Mouse (Mus musculus) MEL (cell line): Measurements from ENCODE around the gene Kif5c.

ENCODE experiments used
- BHLHE40 ChIP-seq: IDR thresholded peaks from 2 replicates; pipeline ENCODE4 v1.6.1; 2012; ENCODE audit warnings: low read depth, mild to moderate bottlenecking, inconsistent platforms, low read length, improper control_type of control experiment, borderline replicate concordance
- CTCF ChIP-seq, 3 experiments: IDR thresholded peaks in 2 of 3; conservative IDR thresholded peaks in 1 of 3; 2 replicates each; pipeline ENCODE4 v1.5.1; 2011 to 2012; ENCODE audit warnings: low read length in 3 of 3, low read depth in 2 of 3, mild to moderate bottlenecking in 2 of 3, improper control_type of control experiment in 1 of 3, inconsistent platforms in 1 of 3, mixed read lengths in 1 of 3, moderate library complexity in 1 of 3; ENCODE audit not compliant: control insufficient read depth in 1 of 3, insufficient read depth in 1 of 3, poor library complexity in 1 of 3, severe bottlenecking in 1 of 3
- EP300 ChIP-seq, 2 experiments: IDR thresholded peaks; 2 replicates each; pipeline ENCODE4 v1.6.1; 2011; ENCODE audit warnings: improper control_type of control experiment in 2 of 2, low read length in 2 of 2, low read depth in 1 of 2, mild to moderate bottlenecking in 1 of 2
- ETS1 ChIP-seq: IDR thresholded peaks from 2 replicates; pipeline ENCODE4 v1.6.1; 2012; ENCODE audit warnings: low read depth, mild to moderate bottlenecking, inconsistent platforms, low read length, improper control_type of control experiment, moderate library complexity
- KAT2A ChIP-seq: conservative IDR thresholded peaks from 2 replicates; pipeline ENCODE4 v1.6.1; 2012; ENCODE audit warnings: low read depth, low read length, improper control_type of control experiment, inconsistent platforms
- MAFK ChIP-seq: IDR thresholded peaks from 2 replicates; pipeline ENCODE4 v1.6.1; 2011; ENCODE audit warnings: low read depth, mild to moderate bottlenecking, low read length, improper control_type of control experiment, borderline replicate concordance
- POLR2A ChIP-seq, 2 experiments: IDR thresholded peaks; 2 replicates each; pipeline ENCODE4 v1.6.1; 2011 to 2012; ENCODE audit warnings: low read length in 2 of 2, mild to moderate bottlenecking in 2 of 2, control low read depth in 1 of 2, improper control_type of control experiment in 1 of 2, low read depth in 1 of 2, moderate library complexity in 1 of 2; ENCODE audit not compliant: control insufficient read depth in 1 of 2, insufficient read depth in 1 of 2, poor library complexity in 1 of 2
- RCOR1 ChIP-seq: IDR thresholded peaks from 2 replicates; pipeline ENCODE4 v1.6.1; 2012; ENCODE audit warnings: low read depth, mild to moderate bottlenecking, inconsistent platforms, low read length, improper control_type of control experiment

DNA sequence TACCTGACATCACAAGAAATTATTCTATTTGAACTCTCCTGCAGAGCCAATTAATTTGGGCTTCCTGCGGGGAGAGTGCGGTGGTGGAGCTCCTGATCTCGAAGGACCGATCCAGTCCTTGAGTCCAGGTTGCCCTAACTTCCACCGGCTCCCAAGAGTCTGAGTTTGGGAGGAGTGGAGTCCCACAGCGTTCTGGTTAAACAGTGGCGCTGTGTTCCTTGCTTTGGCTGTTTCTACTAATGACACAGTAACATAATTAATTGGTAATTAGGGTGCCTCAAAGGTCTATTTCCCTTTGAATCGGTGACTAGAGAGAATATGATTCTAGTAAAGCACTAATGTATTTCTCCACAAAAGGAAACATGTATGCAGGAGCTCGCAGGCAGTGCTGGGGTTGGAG is 103.2 kb downstream of the Kif5c start:
- TF ChIP-seq POLR2A (IDR thresholded peaks at IDR 0.05; ENCODE audit: control insufficient read depth in 1 of 2, insufficient read depth in 1 of 2, low read depth in 1 of 2, low read length in 2 of 2, poor library complexity in 1 of 2) = no peak
- no peak for TF ChIP-seq ETS1
- no peak for TF ChIP-seq CTCF (IDR thresholded peaks at IDR 0.05 in 2 of 3, conservative IDR thresholded peaks at IDR 0.05 in 1 of 3; ENCODE audit: control insufficient read depth in 1 of 3, insufficient read depth in 1 of 3, low read depth in 2 of 3, low read length in 3 of 3, poor library complexity in 1 of 3, severe bottlenecking in 1 of 3)
- TF ChIP-seq RCOR1 = no peak
- TF ChIP-seq MAFK = no peak
- TF ChIP-seq EP300 (IDR thresholded peaks at IDR 0.05; ENCODE audit: low read depth in 1 of 2, low read length in 2 of 2) = no peak
- no peak for TF ChIP-seq KAT2A
- no peak for TF ChIP-seq BHLHE40
